29 mouse cellular contexts compared by ENCODE assay signal in genomic region chr5:118809588-118809987, GRCm38 (mm10).
A peak's percentile ranks its signal among the peaks of the same experiment; 100 is the strongest.
DNase-seq lines count a peak whose midpoint lies in the region; ATAC-seq and TF ChIP-seq lines count a peak whose summit lies in the region.
"Had no signal": no experiment of that assay in that cellular context is flagged by ENCODE, and none has a peak within 500 bp of the region (broad histone marks: within the 10 kb centered on the region; RNA-seq: fewer than 3 reads in every experiment).

No protein-coding gene starts in this region.

- no peaks in the 10 kb centered on the region for H3K4me1 ChIP-seq in embryonic facial prominence, embryonic 14.5 days (ENCODE audit: control insufficient read depth, insufficient read depth, low read length)
- H3K4me1 ChIP-seq in embryonic facial prominence, embryonic 10.5 days = peaks cover 26% of the 10 kb centered on the region
- no peaks in the 10 kb centered on the region for H3K4me1 ChIP-seq in intestine, embryonic 14.5 days (replicated peaks; ENCODE audit: control insufficient read depth, insufficient read depth, low read length)
- H3K4me1 ChIP-seq: liver, embryonic 15.5 days; lung, embryonic 15.5 days; neural tube, embryonic 13.5 days had no signal

- H3K9me3 ChIP-seq in embryonic facial prominence, embryonic 14.5 days (ENCODE audit: control insufficient read depth, low read length) = no peaks in the 10 kb centered on the region
- H3K9me3 ChIP-seq in embryonic facial prominence, embryonic 10.5 days = no peaks in the 10 kb centered on the region
- H3K9me3 ChIP-seq in intestine, embryonic 14.5 days (ENCODE audit: control insufficient read depth, low read length) = no peaks in the 10 kb centered on the region
- H3K9me3 ChIP-seq: forebrain, embryonic 10.5 days; heart, embryonic 13.5 days; liver, embryonic 15.5 days; lung, embryonic 15.5 days; neural tube, embryonic 13.5 days had no signal

- WGBS in embryonic facial prominence, embryonic 14.5 days = 71% methylated on average over 5 of the region's 5 CpGs
- 85% methylated on average over 5 of the region's 5 CpGs for WGBS in embryonic facial prominence, embryonic 10.5 days
- WGBS in intestine, embryonic 14.5 days = 64% methylated on average over 5 of the region's 5 CpGs

- H3K27ac ChIP-seq in embryonic facial prominence, embryonic 14.5 days (replicated peaks; ENCODE audit: low read depth, low read length) = no peak overlapping the region
- H3K27ac ChIP-seq in embryonic facial prominence, embryonic 10.5 days (replicated peaks) = no peak overlapping the region
- no peak overlapping the region for H3K27ac ChIP-seq in intestine, embryonic 14.5 days (ENCODE audit: low read depth)
- H3K27ac ChIP-seq: forebrain, embryonic 10.5 days; heart, adult 2 months; heart, embryonic 13.5 days; hindbrain, postnatal 0 days; liver, embryonic 15.5 days; lung, embryonic 15.5 days; neural tube, embryonic 13.5 days had no signal

- H3K4me2 ChIP-seq in embryonic facial prominence, embryonic 14.5 days (ENCODE audit: low read depth, low read length) = no peak overlapping the region
- no peak overlapping the region for H3K4me2 ChIP-seq in intestine, embryonic 14.5 days (ENCODE audit: low read length)
- H3K4me2 ChIP-seq in myocyte (ENCODE audit: low read depth) = peak overlapping the region; percentile 37
- H3K4me2 ChIP-seq: heart, embryonic 13.5 days; liver, embryonic 15.5 days; lung, embryonic 15.5 days; neural tube, embryonic 13.5 days had no signal

- H3K4me3 ChIP-seq in embryonic facial prominence, embryonic 14.5 days (ENCODE audit: low read depth, low read length) = no peak overlapping the region
- H3K4me3 ChIP-seq in embryonic facial prominence, embryonic 10.5 days = no peak overlapping the region
- no peak overlapping the region for H3K4me3 ChIP-seq in intestine, embryonic 14.5 days (ENCODE audit: low read depth, low read length)
- no peak overlapping the region for H3K4me3 ChIP-seq in myocyte
- H3K4me3 ChIP-seq: forebrain, embryonic 10.5 days; heart, adult 2 months; heart, embryonic 13.5 days; liver, embryonic 15.5 days; lung, embryonic 15.5 days; neural tube, embryonic 13.5 days had no signal

- peak; percentile 14; the same call in 1 of the 2 replicates for ATAC-seq in embryonic facial prominence, embryonic 14.5 days (ENCODE audit: low read depth)
- ATAC-seq in intestine, embryonic 14.5 days (replicated peaks; ENCODE audit: low FRiP score, low TSS enrichment, low read depth) = peak; percentile 81
- ATAC-seq: CD4-positive, CD25-positive, alpha-beta regulatory T cell, adult 4 months; forebrain, embryonic 16.5 days; hindbrain, postnatal 0 days had no signal

- peak; percentile 45 for DNase-seq in embryonic facial prominence, embryonic 14.5 days (ENCODE audit: low spot score)
- no peak for DNase-seq in embryonic facial prominence, embryonic 10.5 days (ENCODE audit: low spot score)
- peak; percentile 48 for DNase-seq in 3T3-L1 (ENCODE audit: low read depth, low spot score)
- DNase-seq in intestine, embryonic 14.5 days (ENCODE audit: low spot score) = no peak
- DNase-seq in kidney, postnatal 25 days = no peak
- no peak for DNase-seq in kidney, adult 8-10 months
- DNase-seq: adrenal gland, postnatal 36 days; cerebellum, adult 18-20 months; cerebellum, postnatal 36 days; gastrocnemius, postnatal 25 days; heart, adult 2 months; heart, postnatal 14 days; kidney, adult 2 months; kidney, postnatal 4 days; layer of hippocampus, adult 9-11 months; liver; lung, postnatal 4 days; midbrain, embryonic 14.5 days; thymus, adult 18-20 months; thymus, postnatal 36 days had no signal

- H3K9ac ChIP-seq in embryonic facial prominence, embryonic 14.5 days (ENCODE audit: low read depth, low read length) = no peak overlapping the region
- no peak overlapping the region for H3K9ac ChIP-seq in intestine, embryonic 14.5 days (ENCODE audit: low read length)
- H3K9ac ChIP-seq: heart, embryonic 13.5 days; liver, embryonic 15.5 days; lung, embryonic 15.5 days; neural tube, embryonic 13.5 days had no signal

- H3ac ChIP-seq in myocyte (ENCODE audit: control insufficient read depth, insufficient read length) = no peak overlapping the region

- no peak for TF ChIP-seq POLR2A in myocyte (IDR thresholded peaks at IDR 0.05; ENCODE audit: insufficient read length, low read depth)

- H3K36me3 ChIP-seq in embryonic facial prominence, embryonic 14.5 days (ENCODE audit: control insufficient read depth, insufficient read depth, low read length) = no peaks in the 10 kb centered on the region
- no peaks in the 10 kb centered on the region for H3K36me3 ChIP-seq in embryonic facial prominence, embryonic 10.5 days (replicated peaks)
- H3K36me3 ChIP-seq in intestine, embryonic 14.5 days (ENCODE audit: control insufficient read depth, insufficient read depth, low read length) = no peaks in the 10 kb centered on the region
- H3K36me3 ChIP-seq in myocyte (ENCODE audit: control insufficient read depth, insufficient read depth) = no peaks in the 10 kb centered on the region
- H3K36me3 ChIP-seq: forebrain, embryonic 10.5 days; heart, embryonic 13.5 days; liver, embryonic 15.5 days; lung, embryonic 15.5 days; neural tube, embryonic 13.5 days had no signal

- no peaks in the 10 kb centered on the region for H3K27me3 ChIP-seq in embryonic facial prominence, embryonic 14.5 days (replicated peaks; ENCODE audit: control insufficient read depth, insufficient read depth, low read length)
- H3K27me3 ChIP-seq in embryonic facial prominence, embryonic 10.5 days (replicated peaks; ENCODE audit: low read depth, poor library complexity, severe bottlenecking) = no peaks in the 10 kb centered on the region
- no peaks in the 10 kb centered on the region for H3K27me3 ChIP-seq in intestine, embryonic 14.5 days (replicated peaks; ENCODE audit: control insufficient read depth, insufficient read depth, low read length)
- H3K27me3 ChIP-seq in myocyte (ENCODE audit: control insufficient read depth, insufficient read depth, insufficient read length) = no peaks in the 10 kb centered on the region
- H3K27me3 ChIP-seq: heart, embryonic 13.5 days; liver, embryonic 15.5 days; lung, embryonic 15.5 days had no signal

- no peaks in the 10 kb centered on the region for H3K79me2 ChIP-seq in myocyte (ENCODE audit: control insufficient read depth, insufficient read depth)

TF ChIP-seq in myocyte, 11 proteins besides CTCF, POLR2A, EP300 and RAD21:
- TF ChIP-seq MYOG (IDR thresholded peaks at IDR 0.05; ENCODE audit: control insufficient read depth in 1 of 3, insufficient read depth in 1 of 3, insufficient read length in 2 of 3, low read depth in 2 of 3) (peak in 2 of 3 experiments; percentile 54 to 83), TCF12 (IDR thresholded peaks at IDR 0.05; ENCODE audit: insufficient read depth, poor library complexity, severe bottlenecking) (peak; percentile 27), MYOD1 (IDR thresholded peaks at IDR 0.05; ENCODE audit: control insufficient read depth in 1 of 3, insufficient read length in 2 of 3, low read depth in 2 of 3) (peak; percentile 60 to 70 (median 64)), MAX (IDR thresholded peaks at IDR 0.05; ENCODE audit: low read depth) (no peak)

Comparison
In these comparisons a context has a peak if more than half of its experiments do, and no peak if none do; other contexts are left out.
1. DNase-seq: peak in embryonic facial prominence, embryonic 14.5 days (single experiment) and 3T3-L1 (single experiment); none in embryonic facial prominence, embryonic 10.5 days (single experiment), intestine, embryonic 14.5 days (single experiment), kidney, postnatal 25 days (0 of 2) and kidney, adult 8-10 months (0 of 2).